Mouse (Mus musculus) ES-Bruce4 (cell line): Measurements from ENCODE around the gene Gpr87. TPM values are rescaled to one million over a fixed set of nuclear protein-coding genes. Genes with fewer than 3 reads are reported as not detected.

ENCODE experiments used
- H3K27ac ChIP-seq: 2 replicates; pipeline ENCODE4 v1.5.1; 2012; ENCODE audit warnings: low read length, inconsistent platforms; ENCODE audit not compliant: insufficient read depth
- H3K27me3 ChIP-seq: 2 replicates; pipeline ENCODE4 v1.6.1; 2012; ENCODE audit warnings: mild to moderate bottlenecking, low read length, inconsistent platforms; ENCODE audit not compliant: control insufficient read depth, poor library complexity, insufficient read depth, severe bottlenecking
- H3K36me3 ChIP-seq: 2 replicates; pipeline ENCODE4 v1.6.1; 2012; ENCODE audit warnings: inconsistent platforms, mild to moderate bottlenecking, low read length, moderate library complexity; ENCODE audit not compliant: control insufficient read depth, poor library complexity, insufficient read depth, severe bottlenecking
- H3K4me1 ChIP-seq: one replicate; pipeline ENCODE4 v1.8.1; 2011; ENCODE audit warnings: low read length; ENCODE audit not compliant: control insufficient read depth, insufficient read depth
- H3K4me3 ChIP-seq: 2 replicates; pipeline ENCODE4 v1.5.1; 2011; ENCODE audit warnings: low read depth, mild to moderate bottlenecking, low read length
- H3K9ac ChIP-seq: 2 replicates; pipeline ENCODE4 v1.6.1; 2012; ENCODE audit warnings: low read depth, mild to moderate bottlenecking, inconsistent platforms; ENCODE audit not compliant: poor library complexity, severe bottlenecking
- H3K9me3 ChIP-seq: replicated peaks from 2 replicates; pipeline ENCODE4 v1.6.1; 2012; ENCODE audit warnings: mild to moderate bottlenecking, low read length, inconsistent platforms; ENCODE audit not compliant: control insufficient read depth, poor library complexity, insufficient read depth, severe bottlenecking
- CTCF ChIP-seq: IDR thresholded peaks from one replicate; pipeline ENCODE4 v1.8.1; 2011; ENCODE audit warnings: low read depth, low read length
- EP300 ChIP-seq: IDR thresholded peaks from 2 replicates; pipeline ENCODE4 v1.6.1; 2011; ENCODE audit warnings: low read depth, low read length; ENCODE audit not compliant: insufficient read depth
- POLR2A ChIP-seq: IDR thresholded peaks from one replicate; pipeline ENCODE4 v1.8.1; 2011; ENCODE audit warnings: low read length; ENCODE audit not compliant: insufficient read depth
- polyA plus RNA-seq: library from polyadenylated mRNA; stranded (reverse); fragments of >200 nt; gene quantifications from 2 replicates; pipeline ENCODE4 v1.2.4, GENCODE M21; 2011; ENCODE audit warnings: low read depth; ENCODE audit not compliant: missing spikeins, insufficient read depth, insufficient read length

Gpr87 gene
- polyA plus RNA-seq, 1 experiment = not detected

DNA sequence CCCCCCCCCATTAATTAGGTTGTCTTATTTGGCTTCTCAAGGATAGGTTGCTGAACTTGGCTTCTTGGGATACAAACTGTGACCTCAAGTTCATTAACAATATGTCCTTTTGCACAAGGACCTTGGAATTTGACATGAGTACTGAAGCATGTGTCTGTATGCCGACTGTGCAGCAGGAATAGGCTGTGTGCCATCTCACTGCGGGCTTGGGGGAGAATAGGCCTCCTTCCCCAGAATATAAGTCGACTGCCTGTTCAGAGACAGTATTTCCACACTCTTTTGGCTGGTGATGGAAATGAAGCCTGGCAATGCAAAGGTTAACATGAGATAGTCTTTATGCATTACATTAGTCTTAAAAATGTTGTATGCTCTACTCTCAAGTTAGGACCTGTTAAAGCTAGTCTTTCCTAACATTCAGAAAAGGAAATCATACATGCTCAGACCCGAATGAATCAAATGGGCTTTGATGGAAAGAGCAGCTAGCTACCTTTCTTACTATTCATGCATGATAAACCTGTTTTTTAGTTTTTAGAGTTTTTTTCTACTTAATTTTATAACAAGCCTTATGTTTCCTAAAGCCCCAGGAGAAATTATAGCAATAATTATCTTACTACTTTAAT lies 2.5 kb upstream of the Gpr87 start:
- Histone ChIP-seq H3K9ac (no peak overlapping the region), H3K9me3 (no peaks in the 10 kb centered on the region), H3K4me1 (no peaks in the 10 kb centered on the region), H3K36me3 (no peaks in the 10 kb centered on the region), H3K27me3 (no peaks in the 10 kb centered on the region; the same call in 1 of the 2 replicates), H3K27ac (no peak overlapping the region), H3K4me3 (no peak overlapping the region)
- TF ChIP-seq CTCF = no peak
- no peak for TF ChIP-seq EP300
- no peak for TF ChIP-seq POLR2A

- no peaks in the 10 kb centered on the region for H3K4me1 ChIP-seq
Measured at GRCm38 (mm10) chr3:59194099-59194498, 805 bp downstream of the Gpr87 start.

GRCm38 (mm10) chr3:59191674-59192073 lies 3.2 kb downstream of the Gpr87 start:
- TF ChIP-seq CTCF (no peak), EP300 (no peak), POLR2A (no peak)
- Histone ChIP-seq H3K4me1 (no peaks in the 10 kb centered on the region), H3K9ac (no peak overlapping the region), H3K36me3 (no peaks in the 10 kb centered on the region), H3K27ac (no peak overlapping the region), H3K9me3 (no peaks in the 10 kb centered on the region), H3K4me3 (no peak overlapping the region), H3K27me3 (no peaks in the 10 kb centered on the region)

More at GRCm38 (mm10) chr3:59194099-59194498, 805 bp downstream of the Gpr87 start:
- Histone ChIP-seq H3K27me3 (no peaks in the 10 kb centered on the region), H3K4me3 (no peak overlapping the region), H3K9ac (no peak overlapping the region), H3K36me3 (no peaks in the 10 kb centered on the region), H3K27ac (no peak overlapping the region), H3K9me3 (no peaks in the 10 kb centered on the region)
- no peak for TF ChIP-seq CTCF
- no peak for TF ChIP-seq POLR2A
- TF ChIP-seq EP300 = no peak

GRCm38 (mm10) chr3:59187336-59187735 lies 7.6 kb downstream of the Gpr87 start:
- Histone ChIP-seq H3K9me3 (no peaks in the 10 kb centered on the region), H3K36me3 (no peaks in the 10 kb centered on the region), H3K9ac (no peak overlapping the region), H3K27ac (no peak overlapping the region), H3K27me3 (no peaks in the 10 kb centered on the region), H3K4me3 (no peak overlapping the region), H3K4me1 (no peaks in the 10 kb centered on the region)
- no peak for TF ChIP-seq CTCF
- no peak for TF ChIP-seq POLR2A
- TF ChIP-seq EP300 = no peak

DNA sequence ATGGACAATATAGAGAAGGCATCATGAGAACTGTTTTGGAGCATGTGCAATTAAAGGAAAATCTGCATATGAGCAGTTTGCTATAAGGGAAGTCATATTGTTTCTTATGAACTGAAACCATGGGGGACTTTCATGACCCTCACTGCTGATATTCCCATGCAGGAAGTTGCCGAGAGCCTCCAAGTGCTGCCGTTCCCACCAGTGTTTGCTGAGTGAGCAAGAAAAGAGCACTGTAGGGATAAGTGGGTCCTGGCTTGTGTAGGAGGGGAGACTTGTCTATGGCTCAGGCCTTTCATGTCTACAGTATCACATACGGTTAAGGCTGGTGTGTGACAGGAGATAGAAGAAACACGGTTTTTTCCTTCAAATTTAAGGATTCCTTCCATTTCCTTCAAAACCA lies 9.2 kb downstream of the Gpr87 start:
- H3K4me1 ChIP-seq = no peaks in the 10 kb centered on the region
- H3K4me3 ChIP-seq = no peak overlapping the region
- no peak overlapping the region for H3K9ac ChIP-seq
- no peaks in the 10 kb centered on the region for H3K36me3 ChIP-seq
- H3K9me3 ChIP-seq = no peaks in the 10 kb centered on the region
- H3K27me3 ChIP-seq = no peaks in the 10 kb centered on the region
- H3K27ac ChIP-seq = no peak overlapping the region
- no peak for TF ChIP-seq CTCF
- TF ChIP-seq EP300 = no peak
- TF ChIP-seq POLR2A = no peak

DNA sequence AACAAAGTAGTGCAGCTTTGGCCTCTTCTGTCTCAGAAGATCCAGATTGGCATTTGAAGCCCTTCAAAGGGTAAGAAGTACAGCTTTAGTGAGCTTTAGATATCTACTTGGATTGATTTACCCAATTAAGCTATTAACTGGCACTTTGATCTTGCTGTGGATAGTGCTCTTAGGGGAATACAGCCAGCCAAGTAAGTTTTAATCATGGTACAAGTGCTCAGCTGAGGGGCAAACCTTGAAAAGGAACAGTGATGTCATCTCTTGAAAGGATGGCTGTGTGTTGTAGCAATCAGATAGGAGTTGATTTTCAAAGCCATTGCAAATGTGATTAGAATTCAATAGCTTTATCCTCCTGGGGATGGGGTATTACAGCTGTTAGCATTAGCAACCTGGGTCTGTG lies 12.8 kb downstream of the Gpr87 start:
- no peaks in the 10 kb centered on the region for H3K36me3 ChIP-seq
- no peaks in the 10 kb centered on the region for H3K27me3 ChIP-seq
- no peak overlapping the region for H3K9ac ChIP-seq
- no peak for TF ChIP-seq EP300
- H3K27ac ChIP-seq = no peak overlapping the region
- H3K4me1 ChIP-seq = no peaks in the 10 kb centered on the region
- no peaks in the 10 kb centered on the region for H3K9me3 ChIP-seq
- no peak overlapping the region for H3K4me3 ChIP-seq
